Mouse (Mus musculus) heart, postnatal 0 days (tissue): ENCODE data around the gene Gm37240.

Experiments
- CTCF ChIP-seq: IDR thresholded peaks from 2 replicates; pipeline ENCODE4 v1.5.1; 2016; ENCODE audit warnings: antibody characterized with exemption, control low read depth, low read depth
- EP300 ChIP-seq: IDR thresholded peaks from 2 replicates; pipeline ENCODE4 v1.6.1; 2016; ENCODE audit warnings: antibody characterized with exemption, low read depth

GRCm38 (mm10) chr3:85659681-85660080 lies 227.6 kb downstream of the Gm37240 start:
- TF ChIP-seq CTCF = no peak
- no peak for TF ChIP-seq EP300
